Mouse (Mus musculus) thymus, postnatal 36 days (tissue): Measurements from ENCODE around the gene Acer3.

Source experiments
- DNase-seq, 2 experiments: peaks; one replicate each; pipeline ENCODE4 v3.0.0; 2022; ENCODE audit warnings: mixed read lengths in 2 of 2

Gene Acer3

GRCm38 (mm10) chr7:98177929-98178559, 143.0 kb downstream of the Acer3 start, which contains the start of gene Capn5:
Gene Capn5 (minus strand): TSS chr7:98178274.
- DNase-seq: peak; percentile 75 to 79

DNA sequence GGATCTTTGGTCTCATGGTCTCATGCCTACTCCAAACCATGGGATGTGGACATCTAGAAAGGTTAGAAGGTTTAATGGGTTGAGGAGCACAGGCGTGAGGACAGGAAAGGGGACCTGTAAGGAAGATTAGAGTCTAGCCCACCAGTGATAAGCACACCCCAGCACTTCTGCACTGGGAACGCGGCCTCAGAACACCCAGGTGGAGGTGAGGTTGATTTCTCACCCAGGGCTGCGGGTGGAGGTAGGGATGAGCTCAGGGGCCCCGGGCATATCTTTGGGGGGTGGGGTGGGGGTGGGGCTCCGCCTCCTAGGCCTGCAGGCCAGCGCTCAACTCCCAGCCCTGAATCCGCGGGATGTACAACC, 143.5 kb downstream of the Acer3 start:
- DNase-seq: no peak

DNA sequence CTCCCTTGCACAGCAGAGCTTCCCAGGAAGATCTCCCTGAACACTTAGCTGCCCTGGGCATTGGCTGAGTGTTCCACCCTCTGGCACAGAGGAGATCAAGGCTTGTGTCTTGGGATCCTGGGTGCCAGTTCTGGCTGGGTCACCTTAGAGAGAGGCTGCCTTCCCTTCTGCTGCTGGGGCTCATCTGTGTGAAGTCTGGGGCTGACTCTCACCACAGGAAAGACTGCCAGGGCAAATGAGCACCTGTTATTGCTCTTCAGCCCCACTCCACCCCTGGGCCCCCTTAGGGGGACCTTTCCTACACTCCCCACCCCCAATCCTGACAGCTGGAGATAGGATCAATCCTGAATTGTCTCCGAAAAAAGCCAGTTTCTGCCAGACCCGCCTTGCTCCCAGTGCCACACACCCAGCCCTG, 143.9 kb downstream of the Acer3 start:
- peak; percentile 35 to 61 for DNase-seq

DNA sequence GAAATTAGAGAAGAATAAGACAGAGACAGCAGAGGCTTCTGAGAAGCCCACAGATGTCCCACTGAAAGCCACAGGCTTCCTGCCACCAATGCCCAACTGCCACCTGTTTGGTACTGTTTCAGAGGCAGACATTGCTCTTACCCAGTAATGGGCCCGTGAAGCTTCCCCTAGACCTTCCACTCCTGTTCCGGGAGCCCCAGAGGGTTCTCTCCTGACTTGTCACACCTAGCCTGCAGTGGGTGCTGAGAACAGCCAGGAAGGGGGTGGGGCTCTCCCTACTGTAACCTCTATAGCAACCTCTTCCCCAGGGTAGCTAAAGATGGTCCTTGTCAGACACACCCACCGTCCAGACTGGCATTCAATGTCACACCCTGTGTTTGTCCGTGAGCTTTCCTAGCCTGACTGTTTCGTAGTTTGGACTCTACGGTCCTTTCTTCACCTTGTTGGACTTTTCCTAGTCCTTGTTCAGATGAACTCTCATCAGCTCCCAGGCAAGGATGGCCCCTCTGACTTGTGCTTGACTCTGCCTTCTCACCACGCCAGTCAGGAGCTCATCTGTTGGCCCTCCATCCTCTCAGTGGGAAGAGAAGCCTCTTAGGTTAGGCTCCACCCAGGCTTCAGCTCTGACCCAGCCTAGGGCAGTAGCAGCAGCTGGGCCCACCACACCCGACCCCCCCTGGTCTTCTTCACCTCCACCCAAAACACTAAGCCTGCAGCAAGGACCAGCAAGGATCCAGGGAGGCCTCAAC, 144.5 kb downstream of the Acer3 start:
- peak; percentile 39 to 59 for DNase-seq

DNA sequence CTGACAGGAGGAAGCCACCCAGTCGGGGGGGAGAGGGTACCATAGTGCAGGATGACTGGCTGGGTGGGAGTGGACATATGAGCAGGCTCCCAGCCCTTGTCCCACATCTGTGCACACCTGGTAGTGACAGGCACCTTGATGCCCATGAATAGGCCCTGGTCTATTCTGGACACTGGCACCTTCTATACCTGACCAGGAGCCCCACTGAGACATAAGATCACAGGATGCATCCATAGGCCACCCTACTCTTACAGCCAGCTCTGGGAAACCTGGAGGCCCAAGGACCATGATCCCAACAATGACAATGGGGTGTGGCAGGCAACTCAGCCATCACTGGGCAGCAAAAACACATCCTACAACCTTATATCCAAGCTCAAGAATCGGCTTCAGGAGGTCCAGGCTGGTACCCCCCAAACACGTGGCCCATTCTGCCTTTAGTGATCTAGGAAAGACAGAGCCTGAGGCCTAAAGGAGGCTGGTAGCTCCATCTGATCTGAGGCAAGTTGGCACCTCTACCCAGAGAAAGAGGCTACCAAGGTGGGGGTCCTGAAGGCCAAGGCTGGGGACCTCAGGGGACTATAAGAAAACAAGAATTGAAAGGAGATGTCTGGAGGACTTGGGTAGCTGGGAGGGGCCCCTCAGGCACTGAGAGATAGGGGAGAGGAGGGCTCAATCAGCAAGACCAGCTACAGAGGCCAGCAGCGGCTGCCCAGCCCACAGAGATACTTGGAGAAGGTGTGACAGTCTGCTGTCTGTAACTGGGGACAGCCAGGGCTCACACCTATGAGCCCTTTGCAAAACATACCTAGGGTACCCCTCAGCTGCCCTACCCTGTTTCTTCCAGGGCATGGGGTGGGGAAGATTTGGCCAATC, 145.9 kb downstream of the Acer3 start:
- no peak for DNase-seq

DNA sequence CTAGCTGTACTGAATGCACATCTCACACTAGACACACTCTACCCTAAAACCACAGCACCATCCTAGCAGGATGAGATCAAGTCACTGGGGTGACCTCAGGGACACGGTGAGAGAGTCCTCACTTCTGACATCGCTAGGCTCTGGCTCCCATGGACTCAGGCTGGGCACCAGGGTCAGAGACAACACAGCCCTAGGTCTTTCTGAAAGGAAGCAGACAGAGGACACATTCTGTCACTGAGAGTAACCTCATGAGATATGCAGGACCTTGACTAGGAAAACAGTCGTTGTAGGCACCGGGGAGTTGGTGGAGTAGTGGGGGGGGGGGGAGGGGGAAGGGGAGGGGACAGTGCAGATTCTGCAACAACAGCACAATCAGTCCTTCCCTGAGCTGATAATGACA, 147.6 kb downstream of the Acer3 start:
- DNase-seq: no peak

GRCm38 (mm10) chr7:98172661-98173060, 148.3 kb downstream of the Acer3 start:
- no peak for DNase-seq

DNA sequence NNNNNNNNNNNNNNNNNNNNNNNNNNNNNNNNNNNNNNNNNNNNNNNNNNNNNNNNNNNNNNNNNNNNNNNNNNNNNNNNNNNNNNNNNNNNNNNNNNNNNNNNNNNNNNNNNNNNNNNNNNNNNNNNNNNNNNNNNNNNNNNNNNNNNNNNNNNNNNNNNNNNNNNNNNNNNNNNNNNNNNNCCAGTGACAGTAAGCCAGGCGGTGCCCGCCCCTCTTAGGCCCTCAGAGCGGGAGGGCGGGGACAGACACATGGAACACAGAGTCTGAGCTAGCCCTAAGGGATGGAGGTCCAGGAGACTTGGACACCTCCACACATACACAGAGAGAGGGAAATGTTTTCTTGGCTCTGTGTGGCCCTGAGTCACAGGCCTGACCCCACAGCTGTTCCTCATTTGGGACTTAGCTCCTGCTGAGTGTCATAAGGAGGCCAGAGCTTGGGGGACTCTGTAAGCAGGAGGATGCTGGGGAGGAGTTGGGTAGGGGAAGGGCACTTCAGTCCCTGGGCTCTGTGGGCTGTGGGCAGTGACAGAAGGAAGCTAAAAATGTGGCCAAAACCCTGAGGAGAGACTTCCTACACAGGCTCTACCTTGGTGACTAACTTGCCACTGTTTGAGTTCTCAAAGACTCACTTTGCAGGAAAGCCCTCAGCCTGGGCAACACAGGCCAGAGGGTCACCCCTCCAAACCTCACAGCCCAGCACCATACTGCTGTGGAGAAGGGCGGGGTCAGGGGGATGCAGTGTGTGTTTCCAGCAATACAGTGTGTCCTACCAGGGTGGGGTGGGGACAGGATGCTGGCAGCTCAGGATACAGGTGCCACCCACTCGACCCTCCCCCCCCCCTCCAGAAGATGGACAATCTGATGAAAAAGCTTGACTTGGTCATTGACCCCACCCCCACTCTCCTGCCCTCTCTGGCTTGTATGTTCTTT, 149.6 kb downstream of the Acer3 start:
- no peak for DNase-seq

- peak; percentile 55 to 65 for DNase-seq
These were observed 155.9 kb downstream of the Acer3 start for GRCm38 (mm10) chr7:98164999-98165528.

- DNase-seq: peak; percentile 56 to 74
These were observed 156.5 kb downstream of the Acer3 start for GRCm38 (mm10) chr7:98164382-98164998.

DNA sequence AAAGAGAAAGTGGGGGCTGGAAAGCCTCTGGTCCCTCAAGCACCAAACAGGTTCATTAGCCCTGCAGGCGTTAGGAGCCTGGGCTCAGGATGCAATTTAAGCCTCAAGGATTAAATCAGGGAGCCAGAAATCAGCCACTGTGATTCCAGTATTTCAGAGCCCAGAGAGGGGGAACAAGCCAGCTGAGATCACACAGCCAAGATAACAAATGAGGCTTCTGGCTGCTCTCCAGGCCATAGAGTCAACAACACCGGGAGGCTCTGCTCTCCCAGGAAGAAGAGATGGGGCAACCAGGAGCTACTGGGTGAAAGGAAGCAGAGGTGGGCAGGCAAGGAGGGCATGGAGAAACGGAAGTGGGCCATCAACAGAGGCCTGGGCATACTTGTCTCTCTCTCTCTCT, 157.3 kb downstream of the Acer3 start:
- no peak for DNase-seq

- no peak for DNase-seq
These were observed 158.8 kb downstream of the Acer3 start for GRCm38 (mm10) chr7:98162239-98162638.

DNA sequence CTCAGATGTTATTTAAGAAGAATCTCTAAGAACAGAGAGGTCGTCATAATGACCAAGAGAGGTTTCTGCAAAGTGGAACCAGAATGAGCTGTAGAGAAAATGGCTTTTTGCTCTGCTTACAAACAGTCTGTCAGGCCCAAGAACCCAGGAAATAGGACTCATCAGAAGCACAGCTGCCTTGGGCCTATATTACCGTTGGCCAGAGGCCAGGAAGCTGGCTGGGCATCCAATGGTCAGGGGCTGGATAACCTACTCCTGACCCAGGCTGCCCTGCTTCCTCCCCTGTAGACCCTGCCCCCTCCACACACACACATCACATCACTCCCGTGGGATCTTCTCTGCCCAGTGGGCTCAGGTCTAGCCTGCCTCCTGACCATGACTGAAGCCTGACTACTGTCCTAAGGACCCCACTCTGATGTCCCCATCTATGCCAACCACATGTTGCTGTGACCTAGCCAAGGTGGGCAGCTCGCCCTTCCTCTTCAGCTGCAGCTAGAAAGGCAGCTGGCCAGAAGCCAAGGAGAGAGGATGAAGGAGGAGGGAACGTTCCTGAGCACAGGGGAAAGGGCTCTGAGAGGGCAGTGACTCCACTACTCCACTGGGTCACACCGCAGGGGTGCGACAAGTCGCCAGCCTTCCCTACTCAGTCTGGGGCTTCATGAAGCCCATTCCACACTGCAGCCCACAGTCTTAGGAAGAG, 160.8 kb downstream of the Acer3 start:
- DNase-seq: no peak

- DNase-seq: no peak
These were observed 162.5 kb downstream of the Acer3 start for GRCm38 (mm10) chr7:98158481-98158880.

DNA sequence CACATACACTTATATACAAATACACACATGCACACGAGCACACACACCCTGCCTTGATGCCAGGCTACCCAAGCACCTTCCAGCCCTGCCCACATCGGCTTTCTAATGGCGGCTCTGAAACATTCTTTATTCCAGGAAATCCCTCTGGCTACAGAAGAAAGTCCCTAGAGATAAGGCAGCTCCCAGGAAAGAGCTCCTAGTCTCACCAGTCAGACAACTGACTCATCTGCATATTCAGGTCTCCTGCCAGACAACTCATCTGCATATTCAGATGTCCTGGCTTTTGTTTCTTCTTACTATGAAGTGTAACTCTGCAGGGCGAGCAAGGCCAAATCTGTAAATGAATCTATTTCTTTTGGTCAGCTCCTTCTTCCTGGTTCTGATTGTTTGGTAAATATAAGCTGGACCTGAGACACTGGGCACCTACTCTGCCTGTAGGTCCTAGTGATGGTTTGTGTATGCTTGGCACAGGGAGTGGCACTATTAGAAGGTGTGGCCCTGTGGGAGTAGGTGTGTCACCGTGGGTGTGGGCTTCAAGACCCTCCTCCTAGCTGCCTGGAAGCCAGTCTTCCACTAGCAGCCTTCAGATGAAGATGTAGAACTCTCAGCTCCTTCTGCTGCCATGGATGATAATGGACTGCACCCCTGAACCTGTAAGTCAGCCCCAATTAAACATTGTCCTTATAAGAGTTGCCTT, 163.2 kb downstream of the Acer3 start:
- DNase-seq: no peak
